In the genomic region with DNA sequence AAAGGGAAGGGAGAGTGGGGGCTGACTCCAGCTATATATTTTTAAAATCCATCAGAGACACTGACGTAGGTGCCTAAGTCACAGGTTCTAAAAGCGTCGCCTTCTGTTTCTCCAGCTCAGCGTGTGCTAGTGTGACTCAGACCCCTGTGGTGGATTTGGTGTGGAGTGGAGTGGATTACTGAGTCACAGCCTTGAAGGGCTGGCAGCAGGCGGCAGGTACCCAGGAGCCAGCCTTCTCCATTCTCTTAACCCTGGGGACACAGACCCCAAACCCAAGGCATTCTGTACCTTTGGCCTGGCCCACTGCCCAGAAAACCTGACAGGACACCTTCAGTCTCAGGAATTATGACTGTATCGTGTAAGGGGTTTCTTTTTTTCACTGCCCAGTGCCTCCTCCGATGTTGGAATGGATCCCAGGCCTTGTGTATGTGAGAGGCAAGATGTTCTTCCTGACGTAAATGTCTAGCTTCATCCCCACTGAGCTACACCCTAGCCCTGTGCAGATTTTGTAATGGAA, we compare ENCODE assay signal across 11 mouse cellular contexts. TPM values are rescaled to one million over a fixed set of nuclear protein-coding genes. Genes with fewer than 3 reads are reported as not detected.
DNase-seq lines count a peak whose midpoint lies in the region; ATAC-seq and TF ChIP-seq lines count a peak whose summit lies in the region.
"Had no signal": no experiment of that assay in that cellular context is flagged by ENCODE, and none has a peak within 500 bp of the region (broad histone marks: within the 10 kb centered on the region; RNA-seq: fewer than 3 reads in every experiment).

No protein-coding gene starts in this region.

- no peak for TF ChIP-seq CTCF in cerebellum, adult 2 months (IDR thresholded peaks at IDR 0.05; ENCODE audit: borderline replicate concordance, insufficient read depth, low read depth, low read length)
- TF ChIP-seq CTCF in olfactory bulb, adult 2 months (IDR thresholded peaks at IDR 0.05; ENCODE audit: insufficient read depth, low read depth, low read length) = no peak

- peak; percentile 51 to 58 for DNase-seq in layer of hippocampus, adult 8-10 months (ENCODE audit: low spot score in 2 of 2)
- no peak for DNase-seq in layer of hippocampus, postnatal 25 days (ENCODE audit: extremely low spot score in 1 of 2, low spot score in 1 of 2)
- DNase-seq in cerebellum, adult 2 months = peak; percentile 83 to 90
- no peak for DNase-seq in thymus, postnatal 4 days
- DNase-seq in spleen, postnatal 14 days (ENCODE audit: low spot score in 2 of 2) = no peak
- no peak for DNase-seq in thymus, postnatal 0 days (ENCODE audit: low spot score)
- DNase-seq: kidney, postnatal 14 days; lung, postnatal 4 days had no signal

- 11% methylated on average over 8 of the region's 8 CpGs for WGBS in cerebellum, adult 2 months
- 46% methylated on average over 8 of the region's 8 CpGs for WGBS in olfactory bulb, adult 2 months

- no peak for TF ChIP-seq POLR2A in cerebellum, adult 2 months (IDR thresholded peaks at IDR 0.05; ENCODE audit: borderline replicate concordance, insufficient read depth, low read length)
- no peak for TF ChIP-seq POLR2A in olfactory bulb, adult 2 months (IDR thresholded peaks at IDR 0.05; ENCODE audit: insufficient read depth, low read depth, low read length)

- peak overlapping the region; percentile 64 for H3K27ac ChIP-seq in cerebellum, adult 2 months (ENCODE audit: insufficient read depth, low read length)
- H3K27ac ChIP-seq in olfactory bulb, adult 2 months (ENCODE audit: insufficient read depth, low read depth, low read length) = peak overlapping the region; percentile 91
- H3K27ac ChIP-seq: embryonic facial prominence, embryonic 15.5 days had no signal

- H3K4me1 ChIP-seq in cerebellum, adult 2 months (ENCODE audit: control insufficient read depth, insufficient read depth, low read length) = peaks cover 29% of the 10 kb centered on the region
- peaks cover 41% of the 10 kb centered on the region for H3K4me1 ChIP-seq in olfactory bulb, adult 2 months (ENCODE audit: control insufficient read depth, insufficient read depth, low read length)
- H3K4me1 ChIP-seq: embryonic facial prominence, embryonic 15.5 days had no signal

- no peak overlapping the region for H3K4me3 ChIP-seq in cerebellum, adult 2 months (replicated peaks; ENCODE audit: insufficient read depth, low read depth, low read length)
- no peak overlapping the region for H3K4me3 ChIP-seq in olfactory bulb, adult 2 months (ENCODE audit: insufficient read depth, low read depth, low read length)
- H3K4me3 ChIP-seq: embryonic facial prominence, embryonic 15.5 days had no signal

- no peaks in the 10 kb centered on the region for H3K27me3 ChIP-seq in cerebellum, adult 2 months (ENCODE audit: control insufficient read depth, insufficient read depth, low read length)
- H3K27me3 ChIP-seq: embryonic facial prominence, embryonic 15.5 days had no signal

- peak; percentile 79 for ATAC-seq in frontal cortex, adult (ENCODE audit: low TSS enrichment)

RNA-seq across cellular contexts. Expression of a gene that starts 31.2 kb away (rescaled TPM):
- total RNA-seq in layer of hippocampus, adult 8-10 months (2022) = 10 to 100 TPM; 44.0 to 60.6 (median 49.1) TPM
- 10 to 100 TPM; 42.8 to 55.1 TPM for total RNA-seq in layer of hippocampus, postnatal 25 days (2021)
- polyA plus RNA-seq in cerebellum, adult 2 months (2012; rRNA removed) = 99.8 and 105 TPM in 2 replicates
- polyA plus RNA-seq in olfactory bulb, adult 2 months (2012; ENCODE audit: insufficient read depth, insufficient read length, low replicate concordance, missing spikeins) = not detected in 2 replicates
- 352 and 361 TPM in 2 replicates for polyA plus RNA-seq in thymus, postnatal 0 days (2015; fragmentation: Nextera tagmentation; extraction: Ambion mirVana)

Comparison
In these comparisons a context has a peak if more than half of its experiments do, and no peak if none do; other contexts are left out.
1. DNase-seq: peak in layer of hippocampus, adult 8-10 months (2 of 2) and cerebellum, adult 2 months (2 of 2); none in layer of hippocampus, postnatal 25 days (0 of 2), thymus, postnatal 4 days (single experiment), spleen, postnatal 14 days (0 of 2) and thymus, postnatal 0 days (single experiment).